Mouse (Mus musculus) naive thymus-derived CD4-positive, alpha-beta T cell, adult 2 months (primary cell): Measurements from ENCODE around the gene Suox.
"Not testable (repeated sequence)": the region's sequence is repeated elsewhere in the genome, so short reads cannot be mapped to it uniquely, and the experiment has no call there.

ENCODE experiments used
- DNase-seq: peaks from one replicate; pipeline ENCODE4 v3.0.0-alpha.2; 2011; ENCODE audit warnings: low read depth

Gene Suox

GRCm38 (mm10) chr10:128673763-128674468 is at the start of gene Suox:
Gene Suox (minus strand): TSS chr10:128674073.
- peak; percentile 92 for DNase-seq

GRCm38 (mm10) chr10:128715559-128716537 is 42.0 kb upstream of the Suox start:
- DNase-seq = peak; percentile 92

- DNase-seq = not testable (repeated sequence)
These were observed 37.4 kb upstream of the Suox start for GRCm38 (mm10) chr10:128711318-128711717.

- no peak for DNase-seq
These were observed 31.4 kb upstream of the Suox start for GRCm38 (mm10) chr10:128705317-128705693.

- DNase-seq = peak; percentile 87
These were observed 30.8 kb upstream of the Suox start, which contains the start of gene Cdk2 for GRCm38 (mm10) chr10:128704491-128705316. Gene Cdk2 (minus strand): TSS chr10:128705031.

- no peak for DNase-seq
These were observed 30.0 kb upstream of the Suox start, which contains the start of gene Pmel for GRCm38 (mm10) chr10:128703895-128704294. Gene Pmel (plus strand): TSS chr10:128704195.

GRCm38 (mm10) chr10:128702328-128703007 is 28.6 kb upstream of the Suox start:
- DNase-seq = no peak

- no peak for DNase-seq
These were observed 26.8 kb upstream of the Suox start for GRCm38 (mm10) chr10:128700712-128701111.

- no peak for DNase-seq
These were observed 25.7 kb upstream of the Suox start for GRCm38 (mm10) chr10:128699611-128700010.

GRCm38 (mm10) chr10:128699006-128699405 is 25.1 kb upstream of the Suox start:
- DNase-seq = no peak

GRCm38 (mm10) chr10:128697072-128697725 is 23.3 kb upstream of the Suox start:
- peak; percentile 38 for DNase-seq

- peak; percentile 99 for DNase-seq
These were observed 22.3 kb upstream of the Suox start, which contains the start of gene Rab5b for GRCm38 (mm10) chr10:128695992-128696807. Gene Rab5b (minus strand): TSS chr10:128696264.

GRCm38 (mm10) chr10:128695411-128695991 is 21.6 kb upstream of the Suox start:
- no peak for DNase-seq

- peak; percentile 78 for DNase-seq
These were observed 666 bp upstream of the Suox start for GRCm38 (mm10) chr10:128674469-128675008.

- DNase-seq = no peak
These were observed 2.7 kb downstream of the Suox start for GRCm38 (mm10) chr10:128671148-128671547.

- peak; percentile 66 for DNase-seq
These were observed 4.8 kb downstream of the Suox start for GRCm38 (mm10) chr10:128668790-128669672.

GRCm38 (mm10) chr10:128665806-128666205 is 8.1 kb downstream of the Suox start:
- DNase-seq = no peak

GRCm38 (mm10) chr10:128665307-128665706 is 8.6 kb downstream of the Suox start:
- no peak for DNase-seq
